Mouse (Mus musculus): ENCODE data around the gene Helz2.

Gene Helz2

DNA sequence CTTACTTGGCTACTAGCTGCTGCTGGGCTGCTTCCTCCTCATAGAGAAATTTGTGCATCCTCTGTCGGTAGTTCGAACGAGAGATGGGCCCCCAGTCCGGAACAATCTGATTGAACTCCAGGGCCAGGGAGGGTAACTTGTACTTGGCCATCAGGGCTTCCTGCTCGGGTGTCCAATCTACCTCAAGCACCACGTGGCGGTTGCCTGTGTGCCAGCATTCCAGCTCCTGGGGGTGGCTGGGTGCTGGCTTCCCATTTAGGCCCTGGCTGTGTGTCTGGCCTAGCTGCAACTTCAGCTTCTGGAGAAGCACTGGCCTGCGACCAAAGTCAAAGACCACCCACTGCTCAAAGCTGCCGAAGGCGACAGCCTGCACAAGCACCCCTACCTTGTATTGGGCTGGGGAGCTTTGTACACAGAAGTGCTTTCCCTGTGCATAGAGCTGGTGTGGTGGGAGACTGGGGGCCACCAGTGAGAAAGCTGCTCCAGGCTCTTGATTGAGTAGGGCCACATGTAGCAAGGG lies 3.7 kb downstream of the Helz2 start:
- DNase-seq (ENCODE audit: low spot score): no peak

DNA sequence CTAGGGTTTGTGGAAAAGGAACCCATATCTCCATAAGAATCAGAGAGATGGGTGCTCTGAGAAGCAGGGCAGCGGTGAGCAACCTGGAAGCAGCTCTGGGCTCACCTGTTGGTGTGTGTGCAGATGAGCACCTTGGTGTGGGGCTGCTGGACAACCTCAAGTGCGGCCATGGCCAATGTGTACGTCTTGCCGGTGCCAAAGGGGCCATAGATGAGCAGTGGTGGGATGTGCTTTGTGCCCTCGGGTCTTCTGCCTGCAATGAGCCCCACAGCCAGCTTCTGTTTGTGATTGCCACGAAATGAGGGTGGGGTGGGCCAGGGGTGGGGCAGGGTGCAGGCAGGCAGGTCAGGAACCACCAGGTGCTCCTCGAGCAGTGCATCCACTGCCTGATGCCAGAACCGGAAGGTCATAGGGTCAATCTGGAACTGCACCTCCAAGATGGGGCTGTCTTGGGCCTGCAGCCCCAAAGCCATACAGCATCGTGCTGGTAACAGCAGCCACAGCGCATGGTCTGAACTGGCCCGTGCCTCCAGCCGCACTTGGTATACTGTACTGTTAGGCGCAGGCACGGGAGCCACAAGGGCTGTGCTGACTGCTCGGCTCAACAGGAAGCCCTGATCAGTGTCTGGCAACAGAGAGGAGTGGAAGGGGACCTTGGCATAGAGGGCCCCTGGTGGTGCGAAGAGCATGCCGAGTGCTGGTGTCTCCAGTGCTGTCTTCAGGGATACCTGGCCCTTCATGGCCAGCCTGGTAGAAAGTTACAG lies 4.4 kb downstream of the Helz2 start:
- DNase-seq (ENCODE audit: low spot score): no peak

DNA sequence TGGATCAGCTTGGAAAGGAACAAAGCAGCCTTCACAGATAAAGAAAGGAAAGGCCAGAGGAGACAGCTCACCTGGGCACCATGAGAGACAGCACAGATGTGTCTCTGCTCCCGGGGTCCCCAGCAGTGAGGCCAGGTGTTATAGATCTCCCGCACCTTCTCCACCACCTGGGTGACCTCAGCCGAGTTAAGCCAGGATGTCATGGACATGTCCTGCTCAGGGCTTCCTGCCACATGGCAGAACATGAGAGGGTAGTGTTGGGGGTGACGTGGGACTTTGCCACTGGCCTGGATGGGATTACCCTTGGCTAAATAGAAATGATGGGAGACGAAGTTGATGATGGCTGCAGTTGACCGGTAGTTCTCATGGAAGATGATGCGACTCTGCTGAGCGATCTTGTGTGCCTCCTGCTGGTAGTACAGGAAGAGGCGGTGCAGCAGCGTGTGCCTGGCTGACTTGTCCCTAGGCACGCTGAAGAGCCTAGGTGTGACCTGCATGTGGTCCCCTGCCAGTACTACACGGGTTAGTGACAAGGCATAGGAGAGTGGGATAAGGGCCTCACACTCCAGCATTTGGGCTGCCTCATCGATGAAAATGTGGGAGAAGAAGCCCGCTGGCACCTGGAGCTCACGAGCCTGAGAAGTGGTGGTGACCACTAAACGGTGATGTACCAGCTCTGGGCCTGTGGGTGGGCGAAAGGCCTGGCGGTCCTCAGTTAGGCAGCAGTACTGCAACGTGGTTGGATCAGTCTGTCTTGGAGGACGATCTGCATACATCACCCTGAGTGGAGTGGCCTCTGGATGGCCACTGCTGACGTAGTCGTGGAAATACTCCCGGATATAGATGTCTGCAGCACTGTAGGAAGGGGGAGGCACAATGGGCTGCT lies 5.9 kb downstream of the Helz2 start:
- DNase-seq (ENCODE audit: low spot score): no peak

- no peak for DNase-seq (ENCODE audit: low spot score)
Measured at GRCm38 (mm10) chr2:181234680-181235079, 7.1 kb downstream of the Helz2 start.

DNA sequence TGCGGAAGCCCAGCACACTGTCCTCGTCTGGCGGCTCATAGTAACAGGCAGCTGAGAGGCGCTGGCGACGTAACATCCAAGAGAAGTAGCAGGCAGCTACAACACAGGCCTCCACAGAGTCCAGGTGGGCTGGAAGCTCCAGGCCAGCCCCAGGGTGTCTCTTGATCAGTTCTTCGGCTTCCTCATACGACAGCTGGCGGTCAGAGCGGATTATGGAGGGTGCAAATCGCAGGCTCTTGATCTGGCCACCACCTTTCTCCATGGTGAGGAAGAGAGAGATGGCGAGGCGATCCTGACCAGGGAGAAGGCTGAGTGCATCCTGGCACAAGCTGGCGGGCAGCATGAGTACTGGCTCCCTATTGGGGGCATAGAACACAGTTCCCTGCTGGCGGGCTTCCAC lies 8.4 kb downstream of the Helz2 start:
- DNase-seq (ENCODE audit: low spot score): no peak

DNA sequence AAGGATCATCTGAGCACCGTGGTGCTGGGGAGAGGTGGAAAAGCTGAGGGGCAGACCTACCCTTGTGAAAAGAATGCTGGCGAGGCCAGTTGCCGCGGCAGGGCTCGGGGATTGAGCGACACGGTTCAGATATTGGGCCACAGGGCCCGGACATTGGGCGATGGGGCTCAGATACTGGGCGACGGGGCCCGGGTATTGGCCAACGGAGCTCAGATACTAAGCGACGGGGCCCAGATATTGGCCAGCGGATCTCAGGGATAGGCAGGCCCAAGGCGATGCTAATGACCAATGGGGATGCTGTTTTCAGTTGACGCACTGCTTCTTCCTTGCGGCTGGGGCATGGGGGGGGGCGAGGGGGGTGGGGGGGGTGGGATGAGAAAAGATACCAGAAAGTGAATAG lies 10.7 kb downstream of the Helz2 start:
- DNase-seq (ENCODE audit: low spot score): no peak

DNA sequence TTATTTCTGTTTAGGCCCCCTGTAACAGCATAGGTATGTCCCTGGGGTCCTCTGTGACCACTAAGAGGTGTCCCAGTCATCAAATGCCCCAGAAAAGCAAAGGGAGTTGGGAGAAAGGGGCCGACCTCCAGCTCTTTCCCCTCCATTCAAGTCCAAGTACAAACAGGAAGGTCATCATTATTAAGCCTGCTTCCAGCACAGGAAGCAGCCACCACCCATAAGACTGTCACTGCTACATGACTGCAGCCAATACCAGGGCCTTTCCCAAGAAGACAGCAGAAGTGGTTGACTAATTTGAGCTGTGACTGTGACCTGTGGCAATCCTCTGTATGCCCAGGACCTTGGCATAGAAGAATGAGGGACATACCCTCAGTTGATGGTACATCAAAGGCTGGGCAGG lies 13.5 kb downstream of the Helz2 start:
- no peak for DNase-seq (ENCODE audit: low spot score)

DNA sequence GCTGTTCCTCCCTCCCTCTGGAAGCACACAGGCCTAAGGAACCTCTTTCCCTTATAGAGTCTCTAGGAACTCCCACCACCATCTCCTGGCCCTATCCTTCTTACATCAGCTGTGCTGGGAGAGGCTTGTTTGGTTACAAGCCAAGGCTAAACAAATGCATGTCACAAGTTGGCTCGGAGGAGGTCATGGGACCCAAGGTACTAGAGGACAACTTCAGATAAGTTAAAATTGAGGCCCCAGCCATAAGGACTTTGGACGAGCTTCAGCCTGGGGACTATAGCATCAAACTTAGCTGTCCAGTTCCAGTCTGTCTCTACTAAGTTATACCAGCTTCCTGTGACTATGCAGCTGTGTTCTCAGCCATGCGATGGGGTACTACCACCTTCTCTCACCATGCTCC lies 14.7 kb downstream of the Helz2 start:
- DNase-seq (ENCODE audit: low spot score): no peak

DNA sequence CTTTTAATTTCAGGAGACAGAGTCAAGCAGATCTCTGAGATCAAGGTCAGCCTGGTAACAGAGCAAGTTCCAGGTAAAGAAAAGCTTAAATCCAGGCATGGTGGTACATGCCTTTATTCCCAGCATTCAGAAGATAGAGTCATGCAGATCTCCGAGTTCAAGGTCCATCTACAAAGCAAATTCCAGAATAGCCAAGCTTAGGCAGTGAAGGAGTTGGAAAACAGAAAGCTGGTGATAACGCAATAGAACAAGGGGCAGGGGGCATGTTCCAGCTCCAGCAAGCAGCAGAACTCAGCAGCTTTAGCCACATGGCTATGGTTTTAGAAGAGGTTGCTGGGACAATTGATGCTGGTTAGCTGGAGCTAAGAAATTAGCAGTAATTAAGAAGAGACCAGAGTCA lies 16.8 kb downstream of the Helz2 start:
- DNase-seq (ENCODE audit: low spot score): no peak

GRCm38 (mm10) chr2:181220361-181220760 lies 21.5 kb downstream of the Helz2 start:
- DNase-seq (ENCODE audit: low spot score): no peak

DNA sequence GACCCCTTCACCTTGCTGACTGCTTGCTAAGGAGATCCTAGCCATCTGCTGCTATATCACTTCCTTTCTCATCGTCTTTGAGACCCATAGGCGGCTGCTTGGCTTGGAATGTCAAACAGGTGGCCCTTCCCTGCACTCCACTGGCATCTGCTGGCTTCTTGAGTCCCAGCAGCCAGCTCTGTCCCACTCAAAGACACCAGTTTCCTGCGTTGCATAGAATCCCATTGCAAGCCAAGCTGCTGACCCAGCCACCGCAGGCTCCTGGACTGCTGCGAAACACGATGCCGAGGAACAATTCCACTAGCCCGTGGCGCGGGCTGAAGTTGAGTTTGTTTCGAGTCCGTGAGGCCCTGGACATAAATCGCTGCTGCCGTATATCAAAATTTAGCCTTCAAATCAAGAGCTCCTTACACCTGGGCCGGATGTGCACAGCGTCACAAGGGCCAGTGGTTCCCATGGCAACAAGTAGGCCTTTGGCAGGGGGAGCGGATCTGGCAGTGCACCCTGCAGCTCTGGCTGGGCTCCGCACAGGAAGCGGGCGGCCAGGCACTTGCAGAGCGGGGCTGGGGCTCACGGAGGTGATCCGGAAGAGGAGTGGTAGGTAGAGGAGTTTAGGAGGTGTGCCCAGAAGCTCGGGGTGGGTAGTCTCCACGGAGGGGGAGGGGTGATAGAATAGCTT lies 22.1 kb downstream of the Helz2 start, which contains the start of gene Fndc11:
Gene Fndc11, plus strand, starts transcription at position 476 of the 679 bp plus-strand sequence.
- peak; percentile 74 for DNase-seq (ENCODE audit: low spot score)

- no peak for DNase-seq (ENCODE audit: low spot score)
Measured at GRCm38 (mm10) chr2:181218881-181219485, 22.8 kb downstream of the Helz2 start.

DNA sequence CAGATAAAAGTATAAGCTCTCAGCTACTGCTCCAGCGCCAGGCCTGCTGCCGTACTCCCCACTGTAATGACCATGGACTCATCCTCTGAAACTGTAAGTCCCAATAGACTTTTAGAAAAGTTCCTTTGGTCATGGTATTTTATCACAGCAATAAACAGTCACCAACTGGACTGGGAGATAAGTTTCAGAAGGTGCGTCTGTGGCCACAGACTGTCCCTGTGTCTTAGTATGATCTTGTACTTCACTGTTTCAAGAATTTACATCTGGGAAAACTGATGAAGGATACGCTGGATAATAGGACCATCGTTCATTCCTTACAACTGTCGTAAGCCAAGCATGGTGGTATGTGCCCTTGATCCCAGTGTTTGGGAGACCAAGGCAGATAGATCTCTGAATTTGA lies 25.8 kb downstream of the Helz2 start:
- DNase-seq (ENCODE audit: low spot score): no peak

- DNase-seq (ENCODE audit: low spot score): no peak
Measured at GRCm38 (mm10) chr2:181213021-181213445, 28.8 kb downstream of the Helz2 start, which contains the start of gene Srms. TSS of gene Srms (minus strand) at chr2:181213185.

- DNase-seq (ENCODE audit: low spot score): no peak
Measured at GRCm38 (mm10) chr2:181212389-181213020, 29.3 kb downstream of the Helz2 start.

GRCm38 (mm10) chr2:181206118-181206517 lies 35.7 kb downstream of the Helz2 start:
- no peak for DNase-seq (ENCODE audit: low spot score)

DNA sequence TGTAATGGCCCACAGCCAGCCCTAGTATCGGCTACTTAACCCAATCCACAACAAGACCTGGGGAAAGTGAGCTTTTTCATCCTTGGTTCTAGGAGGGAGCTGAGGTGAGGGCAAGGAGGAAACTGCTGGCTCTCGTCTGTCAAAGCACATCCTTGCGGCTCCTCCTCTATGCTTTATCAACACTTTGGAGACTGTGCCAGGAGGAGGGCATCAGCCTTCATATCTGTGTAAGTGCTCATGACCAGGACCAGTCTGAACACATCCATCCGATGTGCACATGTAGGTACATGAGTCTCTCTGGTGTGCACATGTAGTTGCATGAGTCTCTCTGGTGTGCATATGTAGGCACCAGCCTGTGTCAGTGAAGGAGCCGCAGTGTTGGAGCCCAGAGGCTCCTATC lies 36.1 kb downstream of the Helz2 start:
- no peak for DNase-seq (ENCODE audit: low spot score)

- no peak for DNase-seq (ENCODE audit: low spot score)
Measured at GRCm38 (mm10) chr2:181202886-181203285, 38.9 kb downstream of the Helz2 start.

- no peak for DNase-seq (ENCODE audit: low spot score)
Measured at GRCm38 (mm10) chr2:181202422-181202821, 39.4 kb downstream of the Helz2 start, which contains the start of gene Ptk6. TSS of gene Ptk6 (minus strand) at chr2:181202789.

- no peak for DNase-seq (ENCODE audit: low spot score)
Measured at GRCm38 (mm10) chr2:181201606-181202005, 40.2 kb downstream of the Helz2 start.

DNA sequence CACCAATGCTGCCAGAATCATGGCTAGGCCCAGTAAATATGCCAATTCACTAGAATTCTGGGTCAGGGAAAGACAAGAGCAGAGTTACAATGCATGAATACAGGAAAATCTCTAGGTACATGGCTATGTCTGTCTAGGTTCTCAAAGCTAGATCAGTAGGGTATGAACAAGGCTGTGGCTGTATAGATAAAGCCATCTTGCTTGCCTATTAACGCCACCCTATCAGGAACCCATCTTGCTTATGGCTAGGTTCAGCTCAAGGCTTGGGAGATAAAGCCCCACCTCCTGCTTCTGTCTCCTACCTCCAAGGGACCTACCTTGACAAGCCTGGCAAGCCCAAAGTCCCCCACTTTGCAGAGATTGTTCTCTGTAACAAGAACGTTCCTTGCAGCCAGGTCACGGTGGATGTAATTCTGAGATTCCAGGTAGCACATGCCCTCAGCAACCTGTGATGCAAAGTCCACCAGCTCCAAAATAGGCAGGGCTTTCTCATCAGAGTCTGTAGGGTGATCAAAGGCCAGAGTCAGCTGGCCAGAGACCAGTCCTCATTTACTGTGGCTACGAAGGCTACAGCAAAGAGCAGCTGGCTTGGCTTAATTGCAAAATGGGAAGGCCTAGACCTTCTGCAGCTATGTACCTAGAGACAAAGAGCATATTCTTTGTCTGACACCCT lies 45.1 kb downstream of the Helz2 start:
- DNase-seq (ENCODE audit: low spot score): no peak

Data from ovary, adult 18-20 months (tissue).